19 mouse cellular contexts compared by ENCODE assay signal in the genomic region with DNA sequence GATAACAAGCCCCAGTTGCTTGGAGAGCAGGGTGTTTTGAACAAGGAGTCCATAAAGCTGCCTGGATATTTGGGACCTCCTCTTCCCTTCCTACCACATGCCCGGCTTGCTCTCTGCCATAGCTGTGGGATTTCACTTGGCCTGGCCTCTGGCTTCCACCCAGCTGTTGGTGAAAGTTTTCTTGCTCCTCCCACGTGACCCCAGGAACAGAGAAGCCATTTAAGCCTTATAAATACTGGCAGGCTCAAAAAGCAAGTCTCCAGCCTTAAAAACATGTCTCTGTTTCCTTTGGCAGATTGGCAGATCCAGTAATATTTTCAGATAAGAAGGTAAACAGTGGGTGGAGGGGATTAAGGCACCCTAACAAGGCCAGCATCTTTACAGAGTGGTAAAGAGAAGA. TPM values are rescaled to one million over a fixed set of nuclear protein-coding genes. Genes with fewer than 3 reads are reported as not detected.
DNase-seq lines count a peak whose midpoint lies in the region; ATAC-seq and TF ChIP-seq lines count a peak whose summit lies in the region.
"Had no signal": no experiment of that assay in that cellular context is flagged by ENCODE, and none has a peak within 500 bp of the region (broad histone marks: within the 10 kb centered on the region; RNA-seq: fewer than 3 reads in every experiment).

No protein-coding gene starts in this region.

- no peaks in the 10 kb centered on the region for H3K9me3 ChIP-seq in hindbrain, embryonic 12.5 days (replicated peaks)
- H3K9me3 ChIP-seq: forebrain, embryonic 13.5 days; midbrain, embryonic 10.5 days had no signal

- H3K4me3 ChIP-seq in layer of hippocampus, adult 2 months: no peak overlapping the region
- no peak overlapping the region for H3K4me3 ChIP-seq in hindbrain, embryonic 12.5 days
- H3K4me3 ChIP-seq: forebrain, embryonic 13.5 days; midbrain, embryonic 10.5 days had no signal

- no peaks in the 10 kb centered on the region for H3K27me3 ChIP-seq in hindbrain, embryonic 12.5 days
- H3K27me3 ChIP-seq: forebrain, embryonic 13.5 days had no signal

- H3K36me3 ChIP-seq in hindbrain, embryonic 12.5 days: no peaks in the 10 kb centered on the region
- H3K36me3 ChIP-seq: G1E; midbrain, embryonic 10.5 days had no signal

- no peaks in the 10 kb centered on the region for H3K4me1 ChIP-seq in hindbrain, embryonic 12.5 days
- H3K4me1 ChIP-seq: midbrain, embryonic 10.5 days had no signal

- no peak overlapping the region for H3K4me2 ChIP-seq in hindbrain, embryonic 12.5 days (replicated peaks)
- H3K4me2 ChIP-seq: forebrain, embryonic 13.5 days had no signal

- peak overlapping the region; percentile 53; the same call in 1 of the 2 replicates for H3K27ac ChIP-seq in layer of hippocampus, adult 2 months
- no peak overlapping the region for H3K27ac ChIP-seq in hindbrain, embryonic 12.5 days
- H3K27ac ChIP-seq: forebrain, embryonic 13.5 days; macrophage; midbrain, embryonic 10.5 days had no signal

- H3K9ac ChIP-seq in hindbrain, embryonic 12.5 days: no peak overlapping the region
- H3K9ac ChIP-seq: forebrain, embryonic 13.5 days had no signal

- WGBS in hindbrain, embryonic 12.5 days: 70% methylated on average over 2 of the region's 2 CpGs

- ATAC-seq in hindbrain, embryonic 12.5 days (ENCODE audit: low FRiP score): no peak
- ATAC-seq: forebrain, embryonic 13.5 days; hindbrain, embryonic 16.5 days; intestine, postnatal 0 days had no signal

- TF ChIP-seq CTCF in layer of hippocampus, adult 2 months (conservative IDR thresholded peaks at IDR 0.05): no peak

- DNase-seq in adrenal gland, postnatal 10 days: peak; percentile 47
- no peak for DNase-seq in adrenal gland, postnatal 25 days
- peak in 1 of 2 experiments; percentile 28 for DNase-seq in layer of hippocampus, adult 2 months (ENCODE audit: low spot score in 2 of 2)
- no peak for DNase-seq in layer of hippocampus, postnatal 25 days (ENCODE audit: extremely low spot score in 1 of 2, low spot score in 1 of 2)
- DNase-seq in urinary bladder, postnatal 14 days (ENCODE audit: low spot score): peak; percentile 9
- no peak for DNase-seq in urinary bladder, postnatal 25 days (ENCODE audit: low spot score)
- DNase-seq: cerebellum, adult 11 months; gastrocnemius, postnatal 10 days; heart, adult 18-20 months; heart, postnatal 4 days; liver; right cerebral cortex, postnatal 4 days had no signal

RNA-seq across cellular contexts. Expression of gene Lmcd1, which starts 31.3 kb away (rescaled TPM):
- 10 to 100 TPM; 12.8 to 18.1 TPM for total RNA-seq in adrenal gland, postnatal 10 days (2021)
- total RNA-seq in adrenal gland, postnatal 25 days (2021): 4.6 and 5.6 TPM in 2 replicates
- 1 to 10 TPM; 6.2 to 7.3 TPM for total RNA-seq in layer of hippocampus, adult 2 months (2021)
- 1 to 10 TPM; 7.3 to 8.4 TPM for total RNA-seq in layer of hippocampus, postnatal 25 days (2021)
- 13.1 and 16.4 TPM in 2 replicates for polyA plus RNA-seq in hindbrain, embryonic 12.5 days (2016; fragmentation: Nextera tagmentation; extraction: Ambion mirVana)
- polyA plus RNA-seq: G1E, macrophage had no signal

Comparison
In these comparisons a context has a peak if more than half of its experiments do, and no peak if none do; other contexts are left out.
1. DNase-seq: peak in adrenal gland, postnatal 10 days (single experiment) and urinary bladder, postnatal 14 days (single experiment); none in adrenal gland, postnatal 25 days (single experiment), layer of hippocampus, postnatal 25 days (0 of 2) and urinary bladder, postnatal 25 days (single experiment).